Mouse (Mus musculus): ENCODE results near the gene Cep128. TPM values are rescaled to one million over a fixed set of nuclear protein-coding genes. Genes with fewer than 3 reads are reported as not detected.
"Not testable (repeated sequence)": the region's sequence is repeated elsewhere in the genome, so short reads cannot be mapped to it uniquely, and the experiment has no call there.

Cep128 gene
- polyA plus RNA-seq, 1 experiment from 2014 or later: 5.5 TPM

GRCm38 (mm10) chr12:91400232-91401048 lies 16.2 kb upstream of the Cep128 start:
- Histone ChIP-seq H3K4me1 (replicated peaks) (peaks cover 9% of the 10 kb centered on the region), H3K36me3 (no peaks in the 10 kb centered on the region), H3K27ac (no peak overlapping the region), H3K27me3 (peaks cover 35% of the 10 kb centered on the region), H3K4me3 (replicated peaks) (peak overlapping the region; percentile 51), H3K9ac (replicated peaks) (peak overlapping the region; percentile 57), H3K9me3 (no peaks in the 10 kb centered on the region), H3K4me2 (replicated peaks) (peak overlapping the region; percentile 88)
- peak; percentile 94 for ATAC-seq
- under 1% methylated on average over 38 of the region's 38 CpGs for WGBS

- Histone ChIP-seq H3K4me2 (replicated peaks) (peak overlapping the region; percentile 95), H3K9me3 (no peaks in the 10 kb centered on the region), H3K27ac (no peak overlapping the region), H3K4me1 (replicated peaks) (peaks cover 9% of the 10 kb centered on the region), H3K36me3 (no peaks in the 10 kb centered on the region), H3K4me3 (replicated peaks) (peak overlapping the region; percentile 65), H3K27me3 (no peaks in the 10 kb centered on the region), H3K9ac (replicated peaks) (peak overlapping the region; percentile 67)
- peak; percentile 81 for ATAC-seq
- 6% methylated on average over 22 of the region's 22 CpGs for WGBS
Measured at GRCm38 (mm10) chr12:91383516-91384264, 519 bp downstream of the Cep128 start.

GRCm38 (mm10) chr12:91369173-91369572 lies 15.0 kb downstream of the Cep128 start:
- H3K36me3 ChIP-seq: peaks cover 4% of the 10 kb centered on the region
- H3K4me3 ChIP-seq (replicated peaks): no peak overlapping the region
- ATAC-seq: no peak
- WGBS: 90% methylated on average over 3 of the region's 3 CpGs
- H3K9ac ChIP-seq (replicated peaks): no peak overlapping the region
- no peak overlapping the region for H3K27ac ChIP-seq
- no peaks in the 10 kb centered on the region for H3K27me3 ChIP-seq
- no peaks in the 10 kb centered on the region for H3K4me1 ChIP-seq (replicated peaks)
- H3K9me3 ChIP-seq: 0 out of 2 replicates have a peak, but pooled peaks cover 3% of the 10 kb centered on the region
- H3K4me2 ChIP-seq (replicated peaks): no peak overlapping the region

GRCm38 (mm10) chr12:91353783-91354182 lies 30.4 kb downstream of the Cep128 start:
- Histone ChIP-seq H3K4me2 (replicated peaks) (no peak overlapping the region), H3K9me3 (no peaks in the 10 kb centered on the region), H3K4me1 (replicated peaks) (no peaks in the 10 kb centered on the region), H3K27ac (no peak overlapping the region), H3K27me3 (no peaks in the 10 kb centered on the region), H3K4me3 (replicated peaks) (no peak overlapping the region), H3K9ac (replicated peaks) (no peak overlapping the region), H3K36me3 (no peaks in the 10 kb centered on the region)
- 86% methylated on average over 8 of the region's 8 CpGs for WGBS
- no peak for ATAC-seq

- H3K4me1 ChIP-seq (replicated peaks); H3K4me3 ChIP-seq (replicated peaks); H3K9me3 ChIP-seq; ATAC-seq; H3K9ac ChIP-seq (replicated peaks); H3K36me3 ChIP-seq; H3K4me2 ChIP-seq (replicated peaks); H3K27me3 ChIP-seq; H3K27ac ChIP-seq: not testable (repeated sequence)
- WGBS: 96% methylated on average over 13 of the region's 13 CpGs
Measured at GRCm38 (mm10) chr12:91338656-91339055, 45.6 kb downstream of the Cep128 start.

GRCm38 (mm10) chr12:91327527-91327926 lies 56.7 kb downstream of the Cep128 start:
- Histone ChIP-seq H3K9me3 (no peaks in the 10 kb centered on the region), H3K27ac (no peak overlapping the region), H3K4me1 (replicated peaks) (no peaks in the 10 kb centered on the region), H3K9ac (replicated peaks) (no peak overlapping the region), H3K27me3 (no peaks in the 10 kb centered on the region), H3K4me2 (replicated peaks) (no peak overlapping the region), H3K36me3 (no peaks in the 10 kb centered on the region), H3K4me3 (replicated peaks) (no peak overlapping the region)
- ATAC-seq: no peak
- WGBS: 76% methylated on average over 4 of the region's 4 CpGs

GRCm38 (mm10) chr12:91326104-91326503 lies 58.1 kb downstream of the Cep128 start:
- WGBS: 32% methylated on average over 6 of the region's 6 CpGs

GRCm38 (mm10) chr12:91315026-91315425 lies 69.2 kb downstream of the Cep128 start:
- no peak overlapping the region for H3K9ac ChIP-seq (replicated peaks)
- WGBS: 90% methylated on average over 7 of the region's 7 CpGs

More at GRCm38 (mm10) chr12:91326104-91326503, 58.1 kb downstream of the Cep128 start:
- H3K4me1 ChIP-seq (replicated peaks): no peaks in the 10 kb centered on the region
- no peaks in the 10 kb centered on the region for H3K27me3 ChIP-seq
- H3K9ac ChIP-seq (replicated peaks): no peak overlapping the region
- no peaks in the 10 kb centered on the region for H3K9me3 ChIP-seq
- no peak overlapping the region for H3K4me2 ChIP-seq (replicated peaks)
- no peak overlapping the region for H3K27ac ChIP-seq
- no peak overlapping the region for H3K4me3 ChIP-seq (replicated peaks)
- ATAC-seq: peak; percentile 93
- H3K36me3 ChIP-seq: no peaks in the 10 kb centered on the region

GRCm38 (mm10) chr12:91313974-91314587 lies 70.1 kb downstream of the Cep128 start:
- Histone ChIP-seq H3K9me3 (no peaks in the 10 kb centered on the region), H3K27ac (no peak overlapping the region), H3K36me3 (no peaks in the 10 kb centered on the region), H3K4me1 (replicated peaks) (no peaks in the 10 kb centered on the region), H3K4me2 (replicated peaks) (no peak overlapping the region), H3K4me3 (replicated peaks) (no peak overlapping the region), H3K27me3 (no peaks in the 10 kb centered on the region), H3K9ac (replicated peaks) (no peak overlapping the region)
- WGBS: 54% methylated on average over 10 of the region's 10 CpGs
- ATAC-seq: peak; percentile 80

More at GRCm38 (mm10) chr12:91315026-91315425, 69.2 kb downstream of the Cep128 start:
- Histone ChIP-seq H3K4me2 (replicated peaks) (no peak overlapping the region), H3K4me3 (replicated peaks) (no peak overlapping the region), H3K27me3 (no peaks in the 10 kb centered on the region), H3K36me3 (no peaks in the 10 kb centered on the region), H3K4me1 (replicated peaks) (no peaks in the 10 kb centered on the region), H3K9me3 (no peaks in the 10 kb centered on the region), H3K27ac (no peak overlapping the region)
- ATAC-seq: no peak

GRCm38 (mm10) chr12:91312591-91312990 lies 71.6 kb downstream of the Cep128 start:
- Histone ChIP-seq H3K4me2 (replicated peaks) (no peak overlapping the region), H3K36me3 (no peaks in the 10 kb centered on the region), H3K9me3 (no peaks in the 10 kb centered on the region), H3K27ac (no peak overlapping the region), H3K4me3 (replicated peaks) (no peak overlapping the region), H3K4me1 (replicated peaks) (no peaks in the 10 kb centered on the region), H3K27me3 (no peaks in the 10 kb centered on the region), H3K9ac (replicated peaks) (no peak overlapping the region)
- 91% methylated on average over 4 of the region's 4 CpGs for WGBS
- no peak for ATAC-seq

GRCm38 (mm10) chr12:91307733-91308132 lies 76.5 kb downstream of the Cep128 start:
- 93% methylated on average over 3 of the region's 3 CpGs for WGBS
- Histone ChIP-seq H3K9me3 (no peaks in the 10 kb centered on the region), H3K36me3 (no peaks in the 10 kb centered on the region), H3K27ac (no peak overlapping the region), H3K4me1 (replicated peaks) (no peaks in the 10 kb centered on the region), H3K4me2 (replicated peaks) (no peak overlapping the region), H3K27me3 (no peaks in the 10 kb centered on the region), H3K4me3 (replicated peaks) (no peak overlapping the region), H3K9ac (replicated peaks) (no peak overlapping the region)
- ATAC-seq: no peak

GRCm38 (mm10) chr12:91305769-91306168 lies 78.4 kb downstream of the Cep128 start:
- 89% methylated on average over 7 of the region's 7 CpGs for WGBS
- H3K4me3 ChIP-seq (replicated peaks): no peak overlapping the region
- no peak overlapping the region for H3K4me2 ChIP-seq (replicated peaks)
- no peak for ATAC-seq
- H3K27me3 ChIP-seq: no peaks in the 10 kb centered on the region
- H3K27ac ChIP-seq: no peak overlapping the region
- no peak overlapping the region for H3K9ac ChIP-seq (replicated peaks)
- no peaks in the 10 kb centered on the region for H3K9me3 ChIP-seq
- H3K4me1 ChIP-seq (replicated peaks): no peaks in the 10 kb centered on the region
- H3K36me3 ChIP-seq: no peaks in the 10 kb centered on the region

All from midbrain, embryonic 13.5 days (tissue).